Mouse (Mus musculus) kidney, adult 2 months (tissue): Measurements from ENCODE around the gene Klhl33.
"Not testable (repeated sequence)": the region's sequence is repeated elsewhere in the genome, so short reads cannot be mapped to it uniquely, and the experiment has no call there.

Experiments used
- CTCF ChIP-seq: fragments of 200-500 bp; conservative IDR thresholded peaks from 2 replicates; pipeline ENCODE4 v1.5.1; 2011; ENCODE audit warnings: low read depth, mild to moderate bottlenecking, control low read depth, low read length, moderate library complexity, mixed read lengths; ENCODE audit not compliant: insufficient read depth, insufficient read length
- POLR2A ChIP-seq: fragments of 200-500 bp; IDR thresholded peaks from one replicate; pipeline ENCODE4 v1.6.1; 2011; ENCODE audit warnings: low read depth, low read length, control low read depth

DNA sequence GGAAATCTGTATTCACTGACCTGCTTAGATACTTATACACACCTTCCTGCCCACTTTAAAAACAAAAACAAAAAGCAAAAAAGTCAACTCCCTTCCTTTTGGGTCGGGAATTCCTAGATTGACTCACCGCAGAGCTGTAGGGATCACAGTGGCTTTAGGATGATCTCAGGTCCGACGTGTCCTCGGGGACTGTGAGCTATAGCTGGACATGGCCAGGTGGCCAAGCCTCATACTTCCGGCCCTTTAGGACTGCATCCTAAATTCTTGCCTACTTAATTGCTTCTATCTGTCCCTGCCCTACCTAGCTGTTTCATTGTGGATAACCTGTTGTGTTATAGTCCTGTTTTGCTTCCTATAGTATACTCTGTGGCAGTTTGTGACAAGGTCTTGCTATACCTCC lies 47.8 kb upstream of the Klhl33 start:
- not testable (repeated sequence) for TF ChIP-seq POLR2A, CTCF
